Mouse (Mus musculus) ES-E14 (cell line): ENCODE measurements around the gene Tmem260.

ENCODE experiments used
- MAFK ChIP-seq: IDR thresholded peaks from 2 replicates; pipeline ENCODE4 v1.6.1; 2014; ENCODE audit warnings: mild to moderate bottlenecking, low read depth, low read length, inconsistent platforms; ENCODE audit not compliant: insufficient read depth
- ZC3H11A ChIP-seq: IDR thresholded peaks from 2 replicates; pipeline ENCODE4 v1.6.1; 2012; ENCODE audit warnings: low read depth, mild to moderate bottlenecking, inconsistent platforms, low read length, borderline replicate concordance
- ZNF384 ChIP-seq: IDR thresholded peaks from 2 replicates; pipeline ENCODE4 v1.6.1; 2012; ENCODE audit warnings: low read depth, low read length, inconsistent platforms

DNA sequence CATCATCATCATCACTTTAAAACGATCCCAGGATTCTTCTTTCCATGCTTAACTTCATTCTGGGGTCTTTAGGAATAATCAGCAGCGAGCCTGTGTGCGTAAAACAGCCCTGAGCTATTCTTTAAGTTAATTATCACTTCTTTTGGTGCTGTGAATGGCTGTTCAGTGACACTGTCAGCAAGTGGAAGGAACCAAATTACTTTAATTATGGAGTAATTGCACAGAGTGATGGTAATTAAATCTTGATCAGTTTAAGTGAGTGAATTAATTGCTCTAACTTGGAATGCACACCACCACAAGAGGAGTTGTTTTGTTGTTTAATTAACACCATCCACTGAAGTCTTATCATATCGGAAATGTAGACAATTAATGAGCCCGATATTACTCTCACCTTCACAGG is 27.3 kb upstream of the Tmem260 start:
- TF ChIP-seq ZNF384 (no peak), ZC3H11A (no peak), MAFK (no peak)
